Mouse (Mus musculus) kidney, adult 11 months (tissue): ENCODE measurements around the gene Hoxa6.

Experiments
- DNase-seq: peaks from one replicate; pipeline ENCODE4 v3.0.0; 2022

Gene Hoxa6

DNA sequence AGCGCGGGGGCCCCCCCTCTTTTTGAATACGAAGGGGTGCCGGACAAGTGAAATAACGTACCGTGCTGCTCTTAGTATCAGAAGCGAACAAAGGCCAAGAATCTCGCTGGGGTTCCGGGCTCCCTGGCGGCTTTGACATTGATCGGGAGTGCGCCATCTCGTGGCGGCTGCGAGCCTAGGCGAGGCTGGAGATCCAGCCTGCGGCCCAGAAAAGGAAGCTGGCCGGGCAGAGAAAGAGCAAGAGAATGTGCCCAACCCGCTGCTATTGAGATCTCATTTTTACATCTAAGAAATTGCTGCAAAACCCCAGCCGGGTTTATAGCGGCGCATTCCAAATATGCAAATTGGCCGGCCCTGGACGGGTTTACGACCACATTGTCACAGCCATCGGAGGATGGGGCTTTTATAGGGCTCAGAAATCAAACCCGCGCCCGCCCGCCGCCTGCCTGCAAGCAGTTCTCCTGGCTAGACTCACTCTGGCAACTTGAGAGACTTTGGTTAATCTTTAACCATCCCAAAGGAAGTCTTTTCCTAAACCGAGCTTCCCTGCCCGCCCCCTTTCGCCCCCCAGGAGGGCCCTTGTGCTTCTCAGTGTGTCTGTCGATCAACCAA is 32.0 kb upstream of the Hoxa6 start, which contains the start of gene Hoxa10:
Hoxa10 (minus strand) TSS at position 466 of the 612 bp plus-strand sequence.
- DNase-seq = peak; percentile 89

DNA sequence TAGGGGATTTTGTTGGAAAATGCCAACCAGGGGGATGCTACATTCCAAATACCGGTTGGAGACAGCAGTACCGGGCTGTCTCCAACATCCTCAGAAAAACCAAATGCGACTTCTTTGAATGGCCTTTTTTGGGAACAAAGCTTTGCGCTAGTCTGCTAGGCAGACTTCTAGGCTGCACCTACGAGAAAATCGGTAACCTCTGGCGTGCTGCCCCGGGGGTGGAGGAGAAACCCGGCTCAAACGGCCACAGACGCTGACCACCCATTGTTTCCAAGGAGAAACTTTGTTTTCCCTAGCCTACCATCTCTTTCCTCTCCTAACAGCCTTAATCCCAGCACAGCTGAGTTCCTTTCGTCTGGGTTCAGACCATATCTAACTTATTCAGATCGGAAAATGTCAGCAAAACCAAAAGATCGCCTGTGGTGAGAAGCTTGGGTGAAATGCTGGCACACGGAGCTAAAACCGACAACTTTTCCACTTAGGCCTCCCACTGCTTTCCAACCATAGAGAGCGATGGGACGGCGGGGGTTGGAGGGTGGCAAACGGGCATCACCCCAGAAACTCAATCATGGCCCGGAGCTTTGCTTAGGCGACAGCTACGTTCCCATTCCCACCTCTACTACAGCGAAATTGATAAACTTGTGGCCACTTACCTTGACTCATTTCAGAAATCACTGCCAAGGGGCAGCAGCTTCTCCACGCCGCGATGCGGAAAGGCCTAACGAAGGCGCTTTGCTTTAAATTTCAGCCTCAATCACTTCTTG is 31.3 kb upstream of the Hoxa6 start:
- no peak for DNase-seq

DNA sequence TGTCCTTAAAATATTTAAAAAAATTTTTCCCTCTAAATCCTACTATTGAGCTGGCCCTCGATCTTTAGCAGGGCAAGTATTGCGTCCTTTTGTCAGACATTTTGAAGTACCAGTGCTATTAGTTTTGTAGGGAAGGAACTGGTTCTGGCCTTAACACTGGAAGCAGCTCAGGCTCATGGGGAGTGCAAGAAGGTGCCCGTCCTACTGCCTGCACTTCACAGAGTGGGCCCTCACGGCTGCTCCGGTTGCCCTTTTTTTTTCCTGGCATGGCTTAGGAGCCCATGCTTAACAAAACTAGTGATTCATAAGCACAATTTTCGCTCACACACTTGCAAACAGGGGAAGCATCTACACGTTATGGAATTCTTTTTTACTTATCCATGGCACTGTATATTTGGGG is 30.5 kb upstream of the Hoxa6 start:
- DNase-seq = no peak

DNA sequence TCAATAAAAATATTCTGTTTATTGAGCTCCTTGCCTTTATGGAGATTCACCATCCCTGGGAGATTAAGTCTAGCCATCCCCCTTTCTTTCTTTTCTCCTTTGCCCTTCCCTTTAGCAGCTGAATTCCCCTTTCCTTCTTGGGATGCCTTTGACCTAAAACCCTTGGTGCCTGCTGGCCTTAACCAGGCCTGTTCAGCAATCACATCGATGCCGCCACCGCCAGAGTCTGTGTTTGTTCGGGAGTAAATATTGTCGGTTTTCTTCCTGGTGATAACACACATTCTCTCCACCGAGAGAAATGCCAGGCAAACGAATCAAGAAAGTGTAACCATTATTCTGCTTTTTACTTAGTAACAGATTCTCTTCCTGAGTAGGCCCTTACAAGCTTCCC is 29.6 kb upstream of the Hoxa6 start:
- DNase-seq = no peak

DNA sequence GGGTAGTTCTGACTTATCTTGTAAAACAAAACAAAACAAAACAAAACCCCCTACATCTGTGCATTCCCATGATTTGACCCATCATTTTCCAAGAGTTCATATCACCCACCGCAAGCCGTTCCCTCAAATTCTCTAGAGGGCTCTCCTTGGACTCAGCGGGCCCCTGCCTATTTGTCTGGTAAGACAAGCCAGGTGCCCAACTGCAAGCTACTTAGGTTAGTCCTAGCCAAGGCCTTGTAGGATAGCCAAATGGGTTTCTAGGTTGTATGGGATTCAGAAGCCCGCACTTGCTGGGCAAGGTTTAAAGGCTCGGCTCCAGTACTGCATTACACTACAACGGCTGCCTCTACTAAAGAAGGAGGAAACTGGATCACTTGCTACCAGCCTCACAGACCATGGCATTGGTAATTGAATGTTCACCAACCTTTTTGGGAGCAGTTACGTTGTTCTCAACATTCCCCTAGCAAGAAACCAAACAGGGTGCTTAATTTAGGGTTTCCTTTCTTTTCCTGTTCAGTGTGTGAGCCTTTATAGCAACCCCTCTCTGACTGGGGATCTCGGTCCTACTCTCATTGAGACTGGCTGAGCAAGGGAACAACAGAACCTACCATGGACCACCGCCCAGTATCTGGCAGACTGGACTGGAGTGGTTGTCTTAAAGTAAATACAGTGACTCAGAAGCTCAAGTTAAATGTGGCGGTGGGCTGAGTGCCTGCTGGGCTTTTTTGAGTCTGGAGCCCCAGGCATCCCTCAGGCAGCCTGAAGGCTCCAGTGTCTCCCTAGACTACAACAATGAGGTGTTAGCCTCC is 29.0 kb upstream of the Hoxa6 start:
- no peak for DNase-seq

DNA sequence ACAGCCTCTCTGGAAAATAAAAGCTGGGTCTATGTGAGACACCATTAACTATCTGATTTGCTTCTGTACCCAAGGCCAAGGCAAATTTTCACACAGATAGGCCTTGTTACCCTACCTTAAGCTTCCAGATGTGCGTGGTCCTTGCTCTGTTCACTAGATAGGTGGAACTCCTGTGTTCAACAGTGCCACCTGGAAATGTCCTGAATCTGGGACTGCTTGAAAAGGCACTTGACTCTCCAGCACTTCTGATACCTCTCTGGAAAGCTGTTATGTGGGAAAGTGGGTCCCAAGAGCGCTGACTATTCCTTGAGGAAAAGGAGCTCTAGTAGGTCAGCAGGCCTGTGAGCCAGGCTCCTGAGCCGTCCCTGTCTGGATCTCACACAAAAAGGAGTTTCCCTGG is 28.3 kb upstream of the Hoxa6 start:
- DNase-seq = no peak

DNA sequence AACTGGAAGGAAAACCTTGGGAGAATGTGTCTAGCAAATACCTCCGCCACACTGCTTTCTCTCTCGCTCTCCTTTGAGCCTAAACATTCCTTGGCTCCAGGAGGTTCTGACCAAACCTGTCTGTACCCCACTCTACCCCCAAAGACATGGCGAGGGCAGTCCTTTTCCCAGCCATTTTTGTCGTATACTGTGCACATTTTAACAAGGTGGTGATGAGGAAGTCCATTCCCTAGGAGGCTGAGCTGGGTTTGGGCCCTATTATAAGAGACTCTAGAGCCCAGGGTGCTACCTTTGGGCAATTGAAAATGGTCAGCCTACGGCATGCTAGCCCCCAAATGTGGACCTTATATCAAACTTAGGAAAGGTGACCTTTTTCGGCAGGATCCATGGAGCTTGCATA is 27.3 kb upstream of the Hoxa6 start:
- no peak for DNase-seq

DNA sequence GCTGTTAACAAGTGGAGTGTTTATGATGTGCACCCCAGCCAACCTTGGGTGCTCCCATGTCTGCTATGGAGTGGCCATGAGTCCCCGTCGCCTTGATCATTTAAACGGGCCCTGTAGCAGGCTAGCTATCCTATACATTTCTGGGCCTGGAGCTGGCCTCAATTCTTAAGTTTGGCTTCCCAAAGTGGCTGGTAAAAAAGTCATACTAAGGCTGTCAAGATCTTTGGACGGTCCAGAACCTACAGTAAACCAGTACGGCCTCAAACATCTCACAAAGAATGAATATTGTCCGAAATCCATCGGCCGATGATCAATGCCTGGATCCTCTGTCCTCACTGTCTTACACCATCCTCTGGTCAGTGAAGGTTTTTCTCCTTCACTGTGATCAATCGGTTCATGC is 26.7 kb upstream of the Hoxa6 start:
- DNase-seq = no peak

DNA sequence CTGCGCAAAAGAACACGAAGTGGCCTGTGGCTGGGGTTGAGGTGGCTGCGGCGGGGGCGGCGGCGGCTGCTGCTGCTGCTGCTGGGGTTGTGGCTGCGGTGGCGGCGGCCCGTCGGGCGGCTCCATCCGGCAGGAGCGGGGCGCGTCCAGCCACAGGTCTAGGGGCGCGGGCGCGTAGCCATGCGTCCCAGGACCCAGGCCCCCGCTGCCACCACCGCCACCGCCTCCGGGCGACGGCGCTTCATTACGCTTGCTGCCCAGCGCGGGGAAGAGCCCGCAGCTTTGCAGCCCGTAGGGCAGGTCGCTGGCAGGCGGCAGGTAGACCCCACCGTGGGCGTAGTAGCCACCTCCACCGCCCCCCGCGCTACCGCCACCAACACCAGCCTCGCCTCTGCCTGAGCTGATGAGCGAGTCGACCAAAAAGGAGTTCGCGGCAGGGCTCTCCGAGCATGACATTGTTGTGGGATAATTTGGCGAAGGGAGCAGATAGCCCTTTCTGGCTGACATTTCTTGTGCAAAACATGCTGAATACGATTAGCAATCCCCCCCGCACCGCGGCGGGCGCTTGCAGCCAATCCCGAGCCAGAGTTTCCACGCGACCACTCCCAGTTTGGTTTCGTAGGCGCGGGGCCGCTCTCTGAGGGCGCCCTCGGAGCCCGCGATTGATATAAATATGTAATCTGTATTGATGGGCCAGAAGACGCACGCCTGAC is 26.1 kb upstream of the Hoxa6 start:
- DNase-seq = peak; percentile 72

DNA sequence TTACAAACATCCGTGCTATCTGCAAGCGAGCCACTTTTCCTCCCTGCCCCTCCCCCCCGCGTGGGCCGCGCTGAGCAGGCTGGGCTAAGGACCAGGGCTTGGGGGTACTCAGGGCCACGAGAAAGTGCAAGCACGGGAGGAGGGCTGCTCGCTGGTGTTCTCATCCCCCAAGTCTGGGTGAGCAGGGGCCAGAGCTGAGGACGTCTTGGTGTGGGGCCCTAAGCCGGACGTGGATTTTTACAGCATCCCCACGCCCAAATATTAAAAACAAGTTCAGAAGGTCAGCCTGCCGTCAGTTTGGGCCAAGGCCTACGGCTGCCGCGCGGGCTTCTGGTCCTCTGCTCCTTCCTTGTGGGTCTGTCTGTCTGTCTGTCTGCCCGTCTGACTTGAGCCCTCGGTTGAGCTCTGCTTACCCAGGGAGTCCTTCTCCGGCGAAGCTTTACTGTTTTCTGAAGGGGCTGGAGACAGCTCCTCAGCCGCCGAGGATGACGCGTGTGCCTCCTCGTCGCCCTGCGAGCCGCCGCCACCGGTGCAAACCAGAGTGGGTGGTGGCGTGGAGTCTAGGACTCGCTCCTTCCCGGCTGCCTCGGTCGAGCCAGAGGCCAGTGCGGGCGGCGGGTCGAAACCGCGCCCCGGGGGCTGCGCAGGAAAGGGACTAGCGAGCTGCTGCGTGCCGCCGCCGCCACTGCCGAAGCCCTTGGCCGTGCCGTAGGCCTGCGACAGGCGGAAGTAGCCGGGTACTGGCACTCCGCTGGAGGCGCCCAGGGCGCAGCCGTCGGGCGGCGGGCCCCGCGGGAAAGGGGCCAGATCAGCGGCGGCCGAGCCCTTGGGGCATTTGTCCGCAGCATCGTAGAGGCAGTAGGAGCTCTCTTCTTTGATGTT is 25.3 kb upstream of the Hoxa6 start:
- peak; percentile 89 for DNase-seq

DNA sequence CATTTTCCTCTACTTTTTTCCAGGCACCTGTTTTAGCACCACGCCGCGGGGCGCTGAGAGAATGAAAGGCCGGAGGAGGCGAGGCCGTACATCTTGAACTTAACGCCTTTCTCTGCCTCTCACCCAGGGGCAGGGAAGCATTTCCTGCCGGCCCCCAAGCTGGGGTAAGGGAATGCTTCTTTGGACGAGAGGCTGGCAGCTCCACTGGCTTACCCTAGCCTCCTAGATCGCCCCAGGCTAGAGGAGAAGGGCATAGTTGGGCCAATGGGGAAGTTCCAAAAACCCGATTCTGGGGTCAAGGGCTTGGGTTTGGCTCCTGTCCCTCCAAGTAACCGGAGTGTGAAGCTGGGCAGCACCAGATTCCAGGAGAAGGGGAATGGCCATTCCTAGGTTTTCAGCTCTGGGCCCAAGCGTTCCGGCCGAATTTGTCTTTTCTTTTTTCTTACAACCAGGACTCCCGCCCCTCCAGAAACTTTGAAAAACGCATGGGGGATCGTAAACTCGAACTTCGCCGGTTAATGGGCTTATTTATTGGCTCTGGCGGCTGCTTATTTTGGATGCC is 24.5 kb upstream of the Hoxa6 start:
- DNase-seq = no peak

DNA sequence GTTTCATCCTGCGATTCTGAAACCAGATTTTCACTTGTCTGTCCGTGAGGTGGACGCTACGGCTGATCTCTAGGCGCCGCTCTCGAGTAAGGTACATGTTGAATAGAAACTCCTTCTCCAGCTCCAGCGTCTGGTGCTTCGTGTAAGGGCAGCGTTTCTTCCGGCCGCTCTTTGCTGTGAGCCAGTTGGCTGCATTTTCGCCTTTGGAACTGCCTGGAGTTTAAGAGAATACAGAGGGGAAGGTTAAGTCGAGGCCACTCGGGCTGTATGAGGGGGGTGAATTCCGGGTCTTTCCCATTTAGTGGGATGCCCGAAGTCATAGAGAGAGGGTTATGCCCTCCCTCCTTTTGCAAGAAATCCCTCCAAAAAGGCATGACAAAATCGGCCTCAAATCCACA is 24.0 kb upstream of the Hoxa6 start:
- peak; percentile 73 for DNase-seq

DNA sequence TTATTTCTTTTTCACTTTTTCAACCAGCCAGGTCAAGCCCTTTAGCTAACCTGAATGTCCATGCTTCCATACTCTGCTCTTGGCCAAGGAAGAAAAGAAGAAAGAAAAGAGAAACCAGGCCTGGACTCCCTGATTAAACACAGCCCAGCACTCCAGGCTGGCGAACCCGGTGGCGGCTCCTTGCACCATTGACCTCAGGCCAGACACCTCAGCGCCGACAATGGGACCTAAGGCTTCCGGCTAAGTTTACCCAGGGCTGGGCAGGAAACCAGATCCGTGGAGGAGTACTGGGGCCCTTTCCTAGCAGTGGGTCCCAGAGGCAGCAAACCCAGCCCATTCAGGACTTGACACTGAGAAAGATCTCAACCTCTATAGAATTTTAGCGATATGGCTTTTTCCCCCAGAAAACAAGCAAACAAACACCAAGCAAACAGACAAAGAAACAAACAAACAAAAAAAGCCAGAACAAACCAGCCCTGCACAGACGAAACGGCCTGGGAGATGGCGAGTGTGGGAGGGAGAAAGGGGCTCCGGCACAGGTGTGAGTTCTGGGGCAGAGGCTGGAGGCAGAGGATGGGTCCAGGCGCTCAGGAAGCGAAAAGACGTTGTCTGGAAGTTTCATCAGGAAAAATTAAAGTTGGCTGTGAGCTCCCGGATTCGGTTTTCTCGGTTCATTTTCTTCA is 23.5 kb upstream of the Hoxa6 start:
- DNase-seq = peak; percentile 59

DNA sequence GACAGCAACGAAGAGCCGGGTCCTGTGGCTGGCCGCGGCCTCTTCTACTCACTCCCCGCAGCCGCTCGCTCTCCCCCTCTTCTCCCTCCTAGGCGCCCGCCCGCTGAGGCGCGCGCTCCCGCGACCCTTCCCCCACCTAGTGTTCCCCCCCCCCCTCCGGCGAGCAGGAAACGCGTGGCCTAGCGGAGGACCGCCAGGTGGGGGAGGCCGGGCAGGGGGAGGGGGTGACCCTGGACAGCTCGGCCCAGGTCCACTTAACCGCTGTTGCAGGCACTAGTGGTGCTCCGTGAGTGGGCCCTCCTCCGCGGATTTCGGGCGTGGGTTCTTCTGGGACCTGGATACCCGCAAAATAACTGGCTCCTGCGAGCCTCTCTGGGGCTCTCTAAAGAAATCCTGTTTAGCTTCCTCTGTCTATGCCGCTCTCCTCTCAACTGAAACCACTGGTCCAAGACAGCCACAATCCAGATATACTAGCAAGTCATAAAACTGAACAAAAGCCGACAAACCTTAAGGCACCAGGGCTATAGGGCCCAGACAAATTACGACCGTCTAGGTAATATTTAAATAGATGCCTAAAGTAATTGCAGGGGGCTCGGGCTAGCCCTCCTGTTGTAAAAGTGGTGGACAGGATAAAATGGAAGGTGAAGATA is 22.1 kb upstream of the Hoxa6 start, which contains the start of gene Hoxa9:
Hoxa9 (minus strand) TSS at position 574 of the 650 bp plus-strand sequence.
- DNase-seq = peak; percentile 70

DNA sequence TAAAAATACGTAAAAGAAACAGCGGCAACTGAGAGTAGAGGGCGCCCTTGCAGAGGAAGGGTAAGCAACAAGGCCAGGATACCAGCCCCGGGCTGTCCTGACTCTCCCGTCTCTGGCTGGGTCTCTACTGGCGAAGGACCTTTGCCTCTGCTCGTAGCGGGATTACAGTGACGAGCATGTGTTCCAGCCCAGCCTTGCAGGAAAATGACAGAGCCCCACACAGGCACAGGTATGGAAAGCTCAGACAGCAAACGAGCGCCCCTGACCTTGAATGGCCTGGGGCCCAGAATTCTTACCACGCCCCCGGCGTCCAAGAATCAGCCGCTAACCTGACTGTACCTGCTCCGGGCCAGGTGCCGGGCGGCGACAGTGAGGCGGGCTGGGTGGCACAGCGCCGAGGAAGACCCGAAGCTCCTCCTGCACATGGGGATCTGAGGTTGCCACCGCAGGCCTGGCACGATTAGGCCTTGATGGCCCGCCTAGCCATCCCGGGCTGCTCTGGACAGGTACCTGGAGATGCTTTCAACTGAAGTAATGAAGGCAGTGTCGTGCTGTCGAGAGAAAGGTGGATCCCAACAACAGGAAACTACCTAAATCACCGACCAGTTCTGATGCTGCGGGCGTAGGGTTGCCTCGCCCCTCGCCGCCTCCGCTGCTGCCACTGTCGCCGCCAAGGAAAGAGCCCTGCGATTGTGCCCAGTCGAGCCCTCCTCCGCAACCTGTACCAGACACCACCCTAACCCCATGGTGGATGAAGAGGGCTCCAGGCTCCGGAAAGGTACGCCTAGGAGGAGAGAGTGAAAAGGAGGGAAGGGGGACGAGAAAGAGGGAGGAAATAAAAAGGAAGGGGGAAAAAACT is 21.3 kb upstream of the Hoxa6 start:
- DNase-seq = peak; percentile 86

DNA sequence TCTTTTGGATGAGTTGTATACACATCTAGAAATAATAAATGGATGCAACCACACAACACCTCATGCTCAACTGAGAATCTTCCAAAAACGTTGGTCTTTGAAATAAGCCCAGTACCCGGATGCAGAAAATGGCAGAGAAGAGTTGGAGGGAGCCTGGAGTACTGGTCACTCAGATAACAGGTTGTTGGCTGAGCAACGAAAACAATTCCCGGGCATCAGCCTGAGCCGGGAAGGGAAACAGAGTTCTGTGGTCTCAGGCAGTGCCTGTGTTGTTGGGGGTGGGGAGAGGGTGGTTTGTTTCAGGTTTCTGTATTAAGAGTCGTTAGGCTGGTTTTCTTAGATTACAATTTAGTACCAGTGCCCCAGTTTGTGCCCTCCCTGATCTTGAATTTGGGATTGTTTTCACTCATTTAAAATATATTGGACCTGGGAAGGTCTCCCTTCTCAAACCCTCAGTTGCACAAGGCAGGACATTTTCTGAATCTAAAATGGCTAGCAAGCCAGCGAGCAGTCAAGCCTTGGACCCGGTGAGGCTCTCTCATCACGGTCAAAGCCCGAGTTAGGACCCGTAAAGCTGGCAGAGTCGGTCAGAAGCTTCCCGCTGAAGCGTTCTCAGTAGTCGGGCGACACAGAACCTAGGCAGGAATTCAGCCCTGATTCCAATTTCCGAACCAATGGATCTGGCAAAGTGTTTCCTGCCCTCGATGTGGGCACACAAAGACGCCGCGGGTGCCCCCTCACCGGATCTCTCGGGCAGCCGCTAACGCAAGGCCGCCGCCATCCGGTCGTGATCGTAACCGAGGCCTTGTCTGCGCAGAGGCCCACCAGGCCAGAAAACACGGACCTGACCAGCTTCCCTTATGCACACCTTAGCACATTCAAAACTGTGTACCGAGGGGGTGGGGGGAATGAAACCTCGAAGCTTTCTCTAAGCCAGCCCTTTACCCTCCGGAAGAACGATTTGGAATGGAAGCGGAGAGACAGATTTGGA is 20.2 kb upstream of the Hoxa6 start:
- DNase-seq = peak; percentile 53

DNA sequence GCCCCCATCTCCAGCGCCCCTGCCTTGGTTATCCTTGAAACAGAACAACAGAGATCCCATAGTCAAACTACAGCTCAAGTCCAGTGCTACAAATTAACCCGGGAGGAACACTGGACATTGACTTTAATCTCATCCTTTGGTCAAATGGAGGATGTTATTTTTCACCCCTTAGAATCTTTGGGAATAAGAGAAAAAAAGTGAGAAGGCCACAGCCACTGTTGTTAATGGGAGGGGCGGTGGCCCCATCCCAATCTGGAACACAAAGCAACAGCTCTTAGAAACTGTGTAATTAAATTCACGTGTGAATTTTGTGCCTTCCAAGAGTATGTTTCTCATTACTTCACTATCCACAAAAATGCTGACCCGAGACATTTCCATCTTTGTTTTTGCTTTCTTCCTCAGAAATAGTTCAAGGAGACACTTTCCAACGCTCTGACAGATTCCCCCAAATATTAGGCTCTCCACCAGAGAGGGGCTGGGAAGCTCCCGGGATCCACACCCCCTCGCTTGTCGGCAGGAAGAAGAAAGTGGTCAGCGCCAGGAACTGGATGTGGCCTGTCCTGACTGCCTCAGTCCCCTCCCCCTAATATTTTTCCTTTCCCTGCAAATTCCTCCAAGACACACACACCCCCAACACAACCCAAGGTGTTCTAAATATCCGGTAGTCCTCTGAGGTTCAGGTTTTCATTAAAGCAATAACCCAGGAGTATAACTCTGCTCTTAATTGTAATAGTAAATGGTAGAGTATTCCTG is 19.1 kb upstream of the Hoxa6 start:
- peak; percentile 47 for DNase-seq
